Mouse (Mus musculus): ENCODE data around the gene Tmem230.
"Not testable (repeated sequence)": the region's sequence is repeated elsewhere in the genome, so short reads cannot be mapped to it uniquely, and the experiment has no call there.

The Tmem230 gene

DNA sequence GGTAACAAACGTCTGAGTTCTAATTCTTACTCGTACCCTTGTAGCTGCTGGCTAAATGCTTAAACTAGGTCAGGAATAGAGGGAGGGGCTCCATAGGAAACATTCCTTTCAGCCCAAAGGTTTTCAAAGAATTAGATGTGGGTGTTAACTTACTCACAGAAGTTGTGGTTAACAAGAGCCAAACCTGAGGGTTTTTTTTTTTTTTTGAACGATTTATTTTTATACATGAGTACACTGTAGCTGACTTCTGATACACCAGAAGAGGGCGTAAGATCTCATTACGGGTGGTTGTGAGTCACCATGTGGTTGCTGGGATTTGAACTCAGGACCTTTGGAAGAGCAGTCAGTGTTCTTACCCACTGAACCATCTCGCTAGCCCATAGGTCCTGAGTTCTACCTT, 14.6 kb upstream of the Tmem230 start:
- no peaks in the 10 kb centered on the region for H3K36me3 ChIP-seq (ENCODE audit: control insufficient read depth, insufficient read depth, low read length, poor library complexity, severe bottlenecking)
- H3K27me3 ChIP-seq (ENCODE audit: control insufficient read depth, insufficient read depth, low read length, poor library complexity, severe bottlenecking) = no peaks in the 10 kb centered on the region
- no peak for DNase-seq (ENCODE audit: low read depth, low spot score)

DNA sequence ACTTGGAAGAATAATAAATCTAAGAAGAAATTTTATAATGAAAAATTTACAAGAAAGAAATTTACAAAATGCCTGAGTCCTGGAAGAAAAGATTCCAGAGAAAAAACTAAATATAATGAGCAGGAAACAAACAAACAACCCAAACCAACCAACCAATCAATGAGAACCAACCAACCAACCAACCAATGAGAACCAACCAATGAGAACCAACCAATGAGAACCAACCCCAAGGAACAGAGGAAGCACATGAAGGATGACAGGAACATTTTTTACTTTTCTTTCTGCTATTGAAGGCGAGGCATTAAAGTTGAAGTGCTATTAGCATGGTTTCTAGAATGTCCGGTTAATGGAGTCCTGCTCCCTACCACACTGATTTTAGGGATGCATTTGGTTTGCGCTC, 13.0 kb upstream of the Tmem230 start:
- Histone ChIP-seq H3K27me3 (ENCODE audit: control insufficient read depth, insufficient read depth, low read length, poor library complexity, severe bottlenecking) (no peaks in the 10 kb centered on the region), H3K36me3 (ENCODE audit: control insufficient read depth, insufficient read depth, low read length, poor library complexity, severe bottlenecking) (no peaks in the 10 kb centered on the region)
- DNase-seq (ENCODE audit: low read depth, low spot score) = no peak

DNA sequence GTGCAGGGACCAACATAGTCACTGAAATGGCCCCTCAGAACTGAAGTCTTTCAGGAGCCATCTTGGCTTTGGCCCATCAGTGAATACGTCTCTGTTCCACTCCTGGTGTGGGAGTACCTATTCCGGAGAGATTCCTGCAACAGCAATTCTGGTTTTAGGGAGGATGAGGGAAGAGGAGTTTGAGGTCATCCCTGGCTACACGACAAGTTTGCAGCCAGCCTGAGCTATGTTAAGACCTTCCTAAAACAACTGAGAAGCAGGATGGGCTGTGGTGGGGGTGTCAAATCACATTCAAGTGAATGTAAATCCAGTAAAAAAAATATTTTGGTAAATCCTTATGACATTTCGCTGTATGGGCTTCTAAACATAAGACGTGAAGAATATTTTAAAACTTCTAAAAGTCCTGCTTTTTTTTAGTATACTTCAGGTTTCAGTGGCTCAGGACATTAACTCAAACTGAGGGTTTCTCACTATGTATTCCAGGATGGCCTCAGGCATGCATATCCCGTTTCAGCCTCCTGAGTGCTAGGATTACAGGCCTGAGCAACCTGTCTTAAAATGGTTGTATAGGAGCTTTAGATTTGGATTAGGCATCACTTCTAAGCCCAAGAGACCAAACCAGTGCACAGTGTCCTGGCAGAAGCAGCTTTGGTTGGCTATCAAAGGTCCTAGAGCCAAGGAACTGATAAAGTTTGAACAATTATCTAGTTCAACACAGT, 9.9 kb upstream of the Tmem230 start:
- no peaks in the 10 kb centered on the region for H3K36me3 ChIP-seq (ENCODE audit: control insufficient read depth, insufficient read depth, low read length, poor library complexity, severe bottlenecking)
- no peak for DNase-seq (ENCODE audit: low read depth, low spot score)

DNA sequence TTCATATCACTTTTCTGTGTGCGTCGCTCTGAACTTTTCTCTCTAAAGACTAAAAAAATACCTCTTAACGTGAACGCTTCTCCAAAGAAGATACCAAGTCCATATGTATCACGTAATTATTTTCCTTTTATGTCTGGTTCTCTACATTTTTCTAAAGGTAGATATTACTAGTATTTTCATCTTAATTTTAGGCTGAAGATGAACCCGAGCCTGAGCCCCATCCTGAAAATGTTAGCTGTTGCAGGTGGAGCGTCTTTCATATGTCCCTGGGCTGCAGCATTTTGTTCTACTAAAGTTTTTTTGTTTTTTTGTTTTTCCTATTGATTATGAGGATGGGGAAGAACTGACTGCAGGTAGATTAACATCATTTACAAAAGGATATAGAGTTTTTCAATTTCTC, 6.0 kb upstream of the Tmem230 start:
- H3K36me3 ChIP-seq (ENCODE audit: control insufficient read depth, insufficient read depth, low read length, poor library complexity, severe bottlenecking) = peaks cover 9% of the 10 kb centered on the region; the same call in 1 of the 2 replicates
- no peak for DNase-seq (ENCODE audit: low read depth, low spot score)
- no peaks in the 10 kb centered on the region for H3K27me3 ChIP-seq (ENCODE audit: control insufficient read depth, insufficient read depth, low read length, poor library complexity, severe bottlenecking)

More for the DNA sequence above, 9.9 kb upstream of the Tmem230 start:
- H3K27me3 ChIP-seq (ENCODE audit: control insufficient read depth, insufficient read depth, low read length, poor library complexity, severe bottlenecking) = no peaks in the 10 kb centered on the region

DNA sequence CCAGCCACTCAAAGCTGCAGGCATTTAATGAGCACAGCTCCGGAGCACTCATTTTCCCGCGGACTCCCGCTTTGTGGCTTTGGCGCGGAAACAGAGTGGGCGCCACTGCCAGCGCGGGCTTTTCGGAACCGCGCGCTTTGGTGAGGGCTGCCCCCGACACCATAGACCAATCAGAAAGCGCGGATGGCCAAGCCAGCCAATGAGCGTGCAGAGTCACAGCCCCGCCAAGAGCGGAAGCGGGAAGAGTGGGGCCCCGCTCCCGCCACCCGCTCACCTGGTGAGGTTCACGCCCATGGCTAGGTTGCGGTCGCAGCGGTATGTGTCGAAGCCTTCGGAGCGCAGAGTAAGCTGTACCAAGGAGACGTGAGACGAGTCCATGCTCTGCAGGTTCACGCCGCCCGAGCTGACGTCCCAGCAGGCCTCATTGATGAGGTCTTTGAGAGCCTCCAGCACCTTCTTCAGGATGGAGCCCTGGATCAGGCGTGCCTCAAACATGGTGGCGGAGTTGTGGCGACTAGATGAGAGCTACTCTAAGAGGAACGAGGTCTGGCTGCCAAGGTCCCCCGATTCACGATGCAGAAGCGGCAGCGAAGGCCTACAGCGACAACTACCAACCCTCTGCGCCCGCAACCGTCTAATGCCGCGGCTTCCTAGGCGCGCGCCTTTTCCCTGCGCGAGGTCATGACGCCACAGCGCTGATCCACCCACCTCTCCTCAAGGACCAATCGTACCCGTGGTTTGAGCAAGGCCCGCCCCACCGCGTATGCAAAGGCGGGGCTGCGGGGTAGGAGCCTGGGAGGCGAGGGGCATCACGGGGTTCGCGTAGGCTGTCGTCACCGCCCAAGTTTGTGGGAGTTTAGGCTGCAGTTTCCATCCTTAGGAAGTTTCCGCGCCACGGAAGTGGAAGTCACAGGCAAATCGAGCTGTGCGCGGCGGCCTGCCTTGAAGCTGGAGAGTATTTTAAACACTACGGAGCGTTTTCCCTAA, 5.2 kb upstream of the Tmem230 start, which contains the start of gene Pcna:
Gene Pcna (minus strand): TSS at position 773 of the 987 bp plus-strand sequence.
- no peaks in the 10 kb centered on the region for H3K27me3 ChIP-seq (ENCODE audit: control insufficient read depth, insufficient read depth, low read length, poor library complexity, severe bottlenecking)
- peak; percentile 98 for DNase-seq (ENCODE audit: low read depth, low spot score)
- H3K36me3 ChIP-seq (ENCODE audit: control insufficient read depth, insufficient read depth, low read length, poor library complexity, severe bottlenecking) = peaks cover 9% of the 10 kb centered on the region; the same call in 1 of the 2 replicates

DNA sequence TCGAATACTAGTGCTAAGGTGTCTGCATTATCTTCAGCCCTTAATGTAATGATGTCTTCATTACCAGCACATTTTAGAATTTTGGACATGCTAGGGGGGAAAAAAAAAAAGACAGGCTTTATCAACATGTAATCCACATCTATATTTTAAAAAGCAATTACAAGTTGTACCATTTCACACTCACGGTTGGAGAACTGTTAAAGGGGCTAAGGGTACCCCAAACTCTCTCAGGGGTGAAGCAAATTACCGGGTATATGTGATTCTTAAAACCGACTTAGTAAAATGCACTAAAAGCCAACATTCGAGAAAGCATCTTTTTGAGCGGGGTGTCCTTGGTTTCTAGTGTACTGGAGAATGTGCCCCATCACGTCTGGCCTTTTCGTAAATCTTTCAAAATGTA, 4.3 kb upstream of the Tmem230 start:
- H3K27me3 ChIP-seq (ENCODE audit: control insufficient read depth, insufficient read depth, low read length, poor library complexity, severe bottlenecking) = no peaks in the 10 kb centered on the region
- DNase-seq (ENCODE audit: low read depth, low spot score) = no peak
- H3K36me3 ChIP-seq (ENCODE audit: control insufficient read depth, insufficient read depth, low read length, poor library complexity, severe bottlenecking) = peaks cover 9% of the 10 kb centered on the region; the same call in 1 of the 2 replicates

DNA sequence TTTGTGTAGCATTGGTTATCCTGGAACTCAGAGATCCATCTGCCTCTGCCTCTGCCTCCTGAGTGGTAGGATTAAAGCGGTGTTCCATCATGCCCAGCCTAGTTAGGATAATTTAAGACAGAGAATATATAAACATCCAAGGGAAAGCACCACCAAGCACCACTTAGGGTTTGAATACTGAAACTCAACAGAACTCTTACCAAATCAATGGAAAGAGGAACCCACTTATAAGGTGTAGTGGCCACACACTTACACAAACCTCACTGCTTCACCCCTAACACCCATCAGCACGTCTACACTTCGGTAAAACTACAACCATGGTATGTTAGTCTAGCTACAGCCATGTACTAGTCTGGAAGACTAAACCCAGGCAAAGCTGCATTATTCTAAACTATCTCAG, 4.2 kb downstream of the Tmem230 start:
- no peaks in the 10 kb centered on the region for H3K27me3 ChIP-seq (ENCODE audit: control insufficient read depth, insufficient read depth, low read length, poor library complexity, severe bottlenecking)
- H3K36me3 ChIP-seq (ENCODE audit: control insufficient read depth, insufficient read depth, low read length, poor library complexity, severe bottlenecking) = peaks cover 3% of the 10 kb centered on the region
- no peak for DNase-seq (ENCODE audit: low read depth, low spot score)

DNA sequence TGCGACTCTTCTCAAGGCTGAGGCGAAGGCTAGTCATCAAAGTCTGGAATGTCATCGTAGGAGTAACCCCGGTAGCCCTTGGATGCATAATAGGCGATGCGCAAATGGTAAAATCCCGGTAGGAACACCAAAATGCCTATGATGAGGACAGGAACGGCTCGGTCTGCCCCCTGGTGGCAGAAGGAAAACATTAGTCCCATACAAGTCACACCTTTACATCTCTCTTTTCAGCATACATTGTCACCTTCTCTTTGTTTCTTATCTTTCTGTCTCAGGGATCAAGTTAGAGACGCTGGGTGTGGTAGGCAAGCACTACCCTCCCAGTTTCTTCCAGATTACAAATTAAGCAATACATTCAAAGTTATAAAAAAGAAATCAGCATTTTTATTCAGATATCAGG, 7.2 kb downstream of the Tmem230 start:
- DNase-seq (ENCODE audit: low read depth, low spot score) = peak; percentile 49
- not testable (repeated sequence) for H3K36me3 ChIP-seq (ENCODE audit: control insufficient read depth, insufficient read depth, low read length, poor library complexity, severe bottlenecking); H3K27me3 ChIP-seq (ENCODE audit: control insufficient read depth, insufficient read depth, low read length, poor library complexity, severe bottlenecking)

DNA sequence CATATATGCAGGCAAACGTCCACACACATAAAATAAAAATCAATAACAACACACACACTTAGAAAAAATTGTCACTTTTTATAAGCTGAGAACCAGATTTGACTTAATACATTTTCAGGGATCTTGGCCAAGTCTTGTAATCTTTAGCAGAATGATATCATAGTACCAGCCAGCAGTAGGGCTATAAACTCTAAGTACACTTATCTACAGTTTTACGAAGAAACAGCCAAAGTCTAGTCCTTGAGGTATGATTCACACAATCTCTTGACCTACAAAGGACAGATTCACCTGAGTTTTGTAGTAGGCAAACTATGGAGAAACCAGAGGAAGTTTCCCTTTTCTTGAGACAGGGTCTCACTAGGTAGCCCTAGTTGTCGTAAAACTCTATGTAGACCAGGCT, 8.2 kb downstream of the Tmem230 start:
- H3K36me3 ChIP-seq (ENCODE audit: control insufficient read depth, insufficient read depth, low read length, poor library complexity, severe bottlenecking); DNase-seq (ENCODE audit: low read depth, low spot score); H3K27me3 ChIP-seq (ENCODE audit: control insufficient read depth, insufficient read depth, low read length, poor library complexity, severe bottlenecking): not testable (repeated sequence)

DNA sequence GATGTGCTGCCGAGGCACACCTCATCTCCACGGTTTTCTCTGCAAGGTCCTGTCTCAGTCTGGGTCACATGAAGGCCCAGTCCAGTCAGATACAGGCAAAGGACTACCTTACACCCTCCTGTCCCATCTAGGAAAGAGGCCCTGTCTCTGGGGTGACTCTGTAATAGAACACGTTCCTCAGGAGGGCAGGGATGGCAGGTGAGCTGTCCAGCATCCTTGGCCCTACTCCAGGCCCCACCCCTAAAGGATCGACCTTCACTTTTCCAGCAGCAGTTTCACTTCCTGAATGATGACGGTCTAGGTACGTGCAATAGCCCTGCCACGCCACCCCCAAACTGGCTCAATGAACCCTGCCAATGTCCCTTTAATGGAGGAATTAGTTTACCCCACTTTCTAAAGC, 11.6 kb downstream of the Tmem230 start:
- H3K36me3 ChIP-seq (ENCODE audit: control insufficient read depth, insufficient read depth, low read length, poor library complexity, severe bottlenecking) = 0 out of 2 replicates have a peak, but pooled peaks cover 2% of the 10 kb centered on the region
- DNase-seq (ENCODE audit: low read depth, low spot score) = no peak
- H3K27me3 ChIP-seq (ENCODE audit: control insufficient read depth, insufficient read depth, low read length, poor library complexity, severe bottlenecking) = no peaks in the 10 kb centered on the region

DNA sequence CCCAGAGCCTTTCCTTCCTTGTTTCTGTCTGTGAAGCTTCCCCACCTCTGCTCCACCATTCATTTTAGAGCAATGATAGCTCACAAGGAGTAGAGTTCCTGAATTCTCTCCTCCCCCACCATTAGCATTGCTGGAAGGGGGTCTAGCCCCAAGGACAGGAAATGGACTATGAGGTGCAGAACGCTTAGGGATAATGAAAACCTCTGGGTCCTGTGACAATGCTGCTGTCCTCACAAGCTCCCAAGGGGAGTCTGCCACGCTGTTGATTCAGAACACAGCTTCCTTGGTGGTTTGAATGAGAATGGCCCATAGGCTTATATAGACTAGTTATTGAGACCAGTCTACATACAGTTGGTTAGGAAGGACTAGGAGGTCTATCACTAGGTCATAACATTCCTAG, 12.3 kb downstream of the Tmem230 start:
- H3K27me3 ChIP-seq (ENCODE audit: control insufficient read depth, insufficient read depth, low read length, poor library complexity, severe bottlenecking) = no peaks in the 10 kb centered on the region
- no peak for DNase-seq (ENCODE audit: low read depth, low spot score)
- 0 out of 2 replicates have a peak, but pooled peaks cover 2% of the 10 kb centered on the region for H3K36me3 ChIP-seq (ENCODE audit: control insufficient read depth, insufficient read depth, low read length, poor library complexity, severe bottlenecking)

DNA sequence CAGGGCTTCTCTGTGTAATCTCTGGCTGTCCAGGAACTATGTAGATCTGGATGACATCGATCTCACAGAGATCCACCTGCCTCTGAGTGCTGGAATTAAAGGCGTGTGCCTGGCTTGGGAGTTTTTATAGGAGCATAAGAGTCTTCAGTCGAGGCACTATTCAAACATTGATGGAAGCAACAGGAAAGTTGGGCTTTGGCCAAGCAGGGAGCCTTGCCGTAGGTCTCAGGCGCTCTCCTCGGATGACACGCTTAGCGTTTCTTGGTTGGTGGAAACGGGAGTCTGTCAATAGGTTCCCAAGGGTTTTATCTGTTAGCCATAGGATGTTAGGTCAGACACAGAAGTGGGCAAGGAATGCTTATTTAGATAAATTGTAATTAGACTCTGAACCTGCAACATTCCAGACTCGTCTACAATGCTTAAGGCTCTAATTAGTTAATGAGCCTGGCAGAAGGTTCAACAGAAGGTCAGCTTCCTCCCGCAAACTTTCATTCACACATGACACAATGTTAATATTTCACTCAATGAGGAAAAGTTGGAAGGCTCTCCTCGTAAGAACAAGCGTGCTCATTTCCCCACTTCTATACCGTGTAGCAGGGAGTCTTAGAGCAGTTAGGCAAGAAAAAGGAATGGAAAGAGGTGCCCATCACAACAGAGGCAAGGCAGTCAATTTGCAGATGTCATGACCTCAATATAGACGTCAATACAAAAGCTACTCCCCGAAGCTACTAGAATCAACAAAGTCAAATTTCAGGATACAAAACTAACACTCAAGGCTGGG, 13.4 kb downstream of the Tmem230 start:
- no peaks in the 10 kb centered on the region for H3K27me3 ChIP-seq (ENCODE audit: control insufficient read depth, insufficient read depth, low read length, poor library complexity, severe bottlenecking)
- DNase-seq (ENCODE audit: low read depth, low spot score) = no peak
- 0 out of 2 replicates have a peak, but pooled peaks cover 2% of the 10 kb centered on the region for H3K36me3 ChIP-seq (ENCODE audit: control insufficient read depth, insufficient read depth, low read length, poor library complexity, severe bottlenecking)

DNA sequence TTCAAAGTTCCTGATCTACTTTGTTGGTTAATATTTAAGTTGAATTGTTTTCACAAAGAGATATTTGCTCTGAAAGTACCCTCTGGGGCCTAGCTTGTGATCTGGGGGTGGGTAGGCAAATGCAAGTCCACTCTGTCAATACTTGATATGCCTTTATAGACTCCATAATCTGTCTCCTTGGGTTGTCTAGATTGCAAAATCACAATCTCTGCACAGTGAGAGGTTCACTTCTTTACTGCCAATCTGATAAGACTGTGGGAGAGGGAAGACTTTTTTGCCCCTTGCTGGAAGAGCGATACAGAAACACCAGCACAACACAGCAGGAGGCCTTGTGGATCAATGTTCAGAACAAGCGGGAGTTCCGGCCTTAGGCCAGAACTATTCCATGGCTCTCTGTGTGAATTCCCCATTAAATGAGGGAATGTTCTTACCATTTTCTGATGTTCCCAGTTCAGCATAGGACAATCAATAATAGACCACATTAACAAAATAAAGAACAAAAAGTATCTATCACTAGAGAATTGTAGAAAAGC, 15.1 kb downstream of the Tmem230 start:
- DNase-seq (ENCODE audit: low read depth, low spot score) = no peak
- H3K36me3 ChIP-seq (ENCODE audit: control insufficient read depth, insufficient read depth, low read length, poor library complexity, severe bottlenecking) = no peaks in the 10 kb centered on the region
- no peaks in the 10 kb centered on the region for H3K27me3 ChIP-seq (ENCODE audit: control insufficient read depth, insufficient read depth, low read length, poor library complexity, severe bottlenecking)

DNA sequence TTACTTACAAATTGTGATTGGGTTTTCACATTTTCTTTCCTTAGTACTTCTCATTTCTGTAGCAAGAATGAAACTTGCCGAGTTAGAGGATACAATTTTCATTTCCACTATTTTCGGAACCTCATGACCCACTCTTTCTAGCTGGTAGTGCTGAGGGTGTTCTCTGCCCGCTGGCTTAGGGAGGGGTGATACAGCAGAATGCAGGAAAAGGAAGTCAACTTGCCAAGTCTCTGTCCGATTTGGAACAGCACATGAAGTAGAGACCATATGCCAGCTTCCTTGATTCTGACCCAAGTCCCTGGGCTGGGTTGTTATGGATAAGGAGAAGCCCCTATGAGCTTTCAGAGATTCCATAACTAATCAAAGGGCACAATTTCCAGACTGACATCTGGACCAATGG, 23.2 kb downstream of the Tmem230 start:
- no peaks in the 10 kb centered on the region for H3K27me3 ChIP-seq (ENCODE audit: control insufficient read depth, insufficient read depth, low read length, poor library complexity, severe bottlenecking)
- no peaks in the 10 kb centered on the region for H3K36me3 ChIP-seq (ENCODE audit: control insufficient read depth, insufficient read depth, low read length, poor library complexity, severe bottlenecking)

More for the DNA sequence above, 23.2 kb downstream of the Tmem230 start:
- no peak for DNase-seq (ENCODE audit: low read depth, low spot score)

Data from splenic B cell, adult 2 months (primary cell).